Mouse (Mus musculus): ENCODE measurements around the gene Nrxn1. TPM values are rescaled to one million over a fixed set of nuclear protein-coding genes. Genes with fewer than 3 reads are reported as not detected.

The Nrxn1 gene
- total and polyA plus RNA-seq, 2 experiments: 2.9 to 13.9 TPM

DNA sequence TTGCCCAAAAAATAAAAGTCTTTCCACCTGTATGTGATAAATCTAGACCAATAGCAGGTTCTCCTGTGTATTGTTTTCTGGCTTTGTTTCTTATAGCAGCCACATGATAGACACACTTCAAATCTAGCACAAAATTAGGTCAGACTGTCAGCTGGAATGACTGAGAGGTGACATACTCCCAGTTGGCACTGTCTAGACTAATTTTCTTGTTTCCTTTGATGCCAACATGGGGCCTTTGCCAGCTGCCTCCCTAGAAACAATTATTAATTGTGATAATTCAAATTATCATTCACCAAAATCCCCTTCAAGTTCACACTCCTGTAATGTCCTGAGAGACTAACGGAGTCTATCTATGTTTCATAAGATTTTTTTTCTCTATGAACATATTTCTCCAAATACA, 673.3 kb downstream of the Nrxn1 start:
- Histone ChIP-seq H3K27me3 (ENCODE audit: control insufficient read depth, insufficient read depth, low read length) (no peaks in the 10 kb centered on the region), H3K36me3 (ENCODE audit: control insufficient read depth, insufficient read depth, low read length) (no peaks in the 10 kb centered on the region), H3K79me2 (ENCODE audit: control insufficient read depth, insufficient read depth, low read length) (no peaks in the 10 kb centered on the region), H3K4me3 (ENCODE audit: insufficient read depth, low read depth, low read length) (no peak overlapping the region), H3K4me1 (ENCODE audit: control insufficient read depth, insufficient read depth, low read length) (no peaks in the 10 kb centered on the region), H3K9ac (ENCODE audit: low read depth, low read length) (no peak overlapping the region), H3K27ac (replicated peaks; ENCODE audit: insufficient read depth, low read depth, low read length) (no peak overlapping the region)
- DNase-seq (ENCODE audit: extremely low read depth, low read depth, low spot score): no peak
- no peak for TF ChIP-seq POLR2A (IDR thresholded peaks at IDR 0.05; ENCODE audit: extremely low read depth, insufficient read depth, low read length)
- 85% methylated on average over 1 of the region's 1 CpGs for WGBS

DNA sequence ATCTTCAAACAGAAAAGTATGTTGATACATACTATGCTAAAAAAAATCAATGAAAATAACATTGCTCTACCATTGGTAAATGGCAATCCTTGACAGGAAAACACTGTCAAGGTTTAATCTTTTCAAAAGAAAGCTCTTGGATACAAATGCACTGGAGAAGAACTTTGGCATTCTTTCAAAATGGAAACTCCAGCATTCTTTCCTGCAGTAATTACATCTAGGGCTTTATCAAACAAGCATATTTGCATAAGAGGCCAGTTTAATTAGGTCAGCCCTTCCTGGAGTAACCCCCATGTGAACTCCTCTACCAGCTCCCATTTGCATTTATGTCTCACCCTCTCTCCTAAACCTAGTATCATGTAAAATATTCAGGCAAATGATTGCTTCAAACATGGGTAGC, 696.5 kb downstream of the Nrxn1 start:
- Histone ChIP-seq H3K36me3 (ENCODE audit: control insufficient read depth, insufficient read depth, low read length) (no peaks in the 10 kb centered on the region), H3K9ac (ENCODE audit: low read depth, low read length) (no peak overlapping the region), H3K27me3 (ENCODE audit: control insufficient read depth, insufficient read depth, low read length) (no peaks in the 10 kb centered on the region), H3K79me2 (ENCODE audit: control insufficient read depth, insufficient read depth, low read length) (no peaks in the 10 kb centered on the region), H3K27ac (replicated peaks; ENCODE audit: insufficient read depth, low read depth, low read length) (no peak overlapping the region), H3K4me1 (ENCODE audit: control insufficient read depth, insufficient read depth, low read length) (no peaks in the 10 kb centered on the region), H3K4me3 (ENCODE audit: insufficient read depth, low read depth, low read length) (no peak overlapping the region)
- no peak for DNase-seq (ENCODE audit: extremely low read depth, low read depth, low spot score)
- no peak for TF ChIP-seq CTCF (IDR thresholded peaks at IDR 0.05; ENCODE audit: low read depth, low read length)
- no peak for TF ChIP-seq POLR2A (IDR thresholded peaks at IDR 0.05; ENCODE audit: extremely low read depth, insufficient read depth, low read length)

DNA sequence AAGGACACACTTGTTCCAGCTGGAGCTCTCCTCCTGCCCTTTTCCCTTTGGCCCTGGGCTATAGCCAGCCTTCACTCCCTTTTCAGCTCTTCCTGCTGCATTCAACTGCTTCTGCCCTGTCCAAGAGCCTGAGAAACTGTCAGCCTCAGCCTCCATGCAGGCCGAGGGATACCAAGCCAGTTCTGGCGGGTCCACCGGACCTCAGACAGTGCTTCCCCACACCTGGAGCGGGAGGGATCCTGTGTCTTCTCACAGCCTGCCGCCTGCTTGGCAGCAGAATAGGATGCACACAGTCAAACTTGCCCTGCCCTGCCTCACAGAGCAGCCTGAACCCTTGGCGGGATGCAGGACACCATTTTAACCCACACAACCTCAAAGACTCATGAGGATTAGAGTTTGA, 698.3 kb downstream of the Nrxn1 start:
- TF ChIP-seq POLR2A (IDR thresholded peaks at IDR 0.05; ENCODE audit: extremely low read depth, insufficient read depth, low read length) (no peak), CTCF (IDR thresholded peaks at IDR 0.05; ENCODE audit: low read depth, low read length) (no peak)
- Histone ChIP-seq H3K27me3 (ENCODE audit: control insufficient read depth, insufficient read depth, low read length) (no peaks in the 10 kb centered on the region), H3K9ac (ENCODE audit: low read depth, low read length) (no peak overlapping the region), H3K36me3 (ENCODE audit: control insufficient read depth, insufficient read depth, low read length) (no peaks in the 10 kb centered on the region), H3K27ac (replicated peaks; ENCODE audit: insufficient read depth, low read depth, low read length) (no peak overlapping the region), H3K79me2 (ENCODE audit: control insufficient read depth, insufficient read depth, low read length) (no peaks in the 10 kb centered on the region), H3K4me3 (ENCODE audit: insufficient read depth, low read depth, low read length) (no peak overlapping the region), H3K4me1 (ENCODE audit: control insufficient read depth, insufficient read depth, low read length) (no peaks in the 10 kb centered on the region)
- 74% methylated on average over 6 of the region's 6 CpGs for WGBS
- no peak for DNase-seq (ENCODE audit: extremely low read depth, low read depth, low spot score)

DNA sequence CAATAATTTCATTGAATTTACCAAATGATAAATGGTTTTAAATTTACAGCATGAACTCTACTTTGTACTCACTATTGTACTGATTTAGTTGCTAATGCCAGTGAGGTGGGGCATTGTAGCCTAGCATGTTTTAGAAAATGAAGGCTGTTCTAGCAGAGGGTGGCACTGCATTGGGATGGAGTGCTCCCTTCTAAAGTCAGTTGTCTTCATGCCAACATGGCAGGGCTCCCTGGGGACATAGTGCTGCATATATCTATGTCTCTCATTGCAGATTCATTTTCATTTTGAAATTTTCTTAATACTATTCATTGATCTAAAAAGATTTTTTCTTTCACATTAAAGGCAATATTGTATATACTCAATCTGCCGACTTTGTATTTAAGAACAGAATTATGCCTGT, 700.1 kb downstream of the Nrxn1 start:
- no peak overlapping the region for H3K9ac ChIP-seq (ENCODE audit: low read depth, low read length)
- no peak overlapping the region for H3K4me3 ChIP-seq (ENCODE audit: insufficient read depth, low read depth, low read length)
- no peak overlapping the region for H3K27ac ChIP-seq (replicated peaks; ENCODE audit: insufficient read depth, low read depth, low read length)
- TF ChIP-seq POLR2A (IDR thresholded peaks at IDR 0.05; ENCODE audit: extremely low read depth, insufficient read depth, low read length) (no peak), CTCF (IDR thresholded peaks at IDR 0.05; ENCODE audit: low read depth, low read length) (no peak)
- no peaks in the 10 kb centered on the region for H3K27me3 ChIP-seq (ENCODE audit: control insufficient read depth, insufficient read depth, low read length)
- DNase-seq (ENCODE audit: extremely low read depth, low read depth, low spot score): no peak
- no peaks in the 10 kb centered on the region for H3K79me2 ChIP-seq (ENCODE audit: control insufficient read depth, insufficient read depth, low read length)
- 86% methylated on average over 1 of the region's 1 CpGs for WGBS
- no peaks in the 10 kb centered on the region for H3K36me3 ChIP-seq (ENCODE audit: control insufficient read depth, insufficient read depth, low read length)
- H3K4me1 ChIP-seq (ENCODE audit: control insufficient read depth, insufficient read depth, low read length): no peaks in the 10 kb centered on the region

DNA sequence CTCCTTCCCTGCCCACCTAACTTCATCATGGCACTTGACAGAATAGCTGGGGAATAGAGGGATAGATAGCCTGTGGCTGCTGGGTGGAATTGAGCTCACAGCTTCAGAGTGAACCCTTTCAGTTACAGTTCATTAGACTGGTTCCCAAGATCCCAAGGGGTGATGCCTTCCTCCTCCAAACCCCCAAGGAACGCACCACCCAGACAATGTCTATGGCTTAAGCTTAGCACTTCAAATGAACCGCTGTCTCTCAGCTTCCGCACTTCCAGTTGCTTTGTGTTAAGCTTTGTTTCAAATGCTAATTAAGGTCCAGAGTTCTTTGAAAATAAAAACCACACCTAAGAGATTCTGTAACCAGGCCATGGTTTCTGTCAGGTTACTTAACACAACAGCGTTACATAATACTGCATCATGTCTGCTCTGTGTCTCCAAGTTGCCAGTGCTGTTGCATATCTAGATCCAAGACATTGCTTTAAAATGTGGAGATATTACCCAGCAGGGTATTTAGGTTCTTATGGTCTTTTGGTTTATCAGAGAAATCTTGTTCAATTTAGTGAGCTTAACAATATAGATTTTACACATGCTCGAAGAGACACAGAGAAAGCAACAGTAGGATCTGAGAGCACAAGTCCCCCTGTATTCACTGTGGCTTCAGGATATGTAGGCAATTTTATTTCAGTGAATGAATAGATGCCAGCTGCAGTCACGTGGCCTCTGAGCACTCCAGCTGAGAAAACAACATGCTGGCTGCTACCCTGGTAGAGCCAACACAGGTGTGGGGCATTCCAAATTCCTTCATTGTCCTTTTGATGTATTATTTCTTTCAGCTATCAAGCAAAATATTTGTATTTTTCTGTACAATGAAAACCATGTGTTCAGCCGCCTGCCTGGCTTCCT, 702.3 kb downstream of the Nrxn1 start:
- no peak for TF ChIP-seq POLR2A (IDR thresholded peaks at IDR 0.05; ENCODE audit: extremely low read depth, insufficient read depth, low read length)
- no peak for TF ChIP-seq CTCF (IDR thresholded peaks at IDR 0.05; ENCODE audit: low read depth, low read length)
- DNase-seq (ENCODE audit: extremely low read depth, low read depth, low spot score): no peak
- Histone ChIP-seq H3K4me3 (ENCODE audit: insufficient read depth, low read depth, low read length) (no peak overlapping the region), H3K4me1 (ENCODE audit: control insufficient read depth, insufficient read depth, low read length) (no peaks in the 10 kb centered on the region), H3K27me3 (ENCODE audit: control insufficient read depth, insufficient read depth, low read length) (no peaks in the 10 kb centered on the region), H3K27ac (replicated peaks; ENCODE audit: insufficient read depth, low read depth, low read length) (no peak overlapping the region), H3K79me2 (ENCODE audit: control insufficient read depth, insufficient read depth, low read length) (no peaks in the 10 kb centered on the region), H3K9ac (ENCODE audit: low read depth, low read length) (no peak overlapping the region), H3K36me3 (ENCODE audit: control insufficient read depth, insufficient read depth, low read length) (no peaks in the 10 kb centered on the region)
- WGBS: 51% methylated on average over 7 of the region's 7 CpGs

DNA sequence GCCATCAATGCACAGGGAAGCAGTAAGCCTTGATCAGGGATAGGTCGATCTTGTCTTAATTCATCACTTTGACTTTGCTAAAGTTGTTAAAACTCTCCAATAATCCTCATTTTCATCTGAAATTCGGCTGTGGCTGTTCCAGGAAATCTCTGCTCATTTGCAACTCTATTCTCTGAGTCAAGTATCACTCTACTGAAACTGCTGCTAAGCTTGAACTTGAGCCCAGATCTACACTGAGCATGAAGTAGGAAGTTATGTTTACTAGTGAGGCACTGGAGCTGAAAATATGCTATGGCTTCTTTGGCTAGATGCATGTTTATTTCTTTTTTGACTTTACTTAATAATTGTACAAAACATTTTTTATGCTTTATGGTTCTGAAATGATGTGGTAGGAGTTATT, 708.0 kb downstream of the Nrxn1 start:
- Histone ChIP-seq H3K27me3 (ENCODE audit: control insufficient read depth, insufficient read depth, low read length) (no peaks in the 10 kb centered on the region), H3K4me1 (ENCODE audit: control insufficient read depth, insufficient read depth, low read length) (no peaks in the 10 kb centered on the region), H3K36me3 (ENCODE audit: control insufficient read depth, insufficient read depth, low read length) (no peaks in the 10 kb centered on the region), H3K27ac (replicated peaks; ENCODE audit: insufficient read depth, low read depth, low read length) (no peak overlapping the region), H3K9ac (ENCODE audit: low read depth, low read length) (no peak overlapping the region), H3K4me3 (ENCODE audit: insufficient read depth, low read depth, low read length) (no peak overlapping the region), H3K79me2 (ENCODE audit: control insufficient read depth, insufficient read depth, low read length) (no peaks in the 10 kb centered on the region)
- no peak for DNase-seq (ENCODE audit: extremely low read depth, low read depth, low spot score)
- WGBS: 52% methylated on average over 2 of the region's 2 CpGs
- TF ChIP-seq CTCF (IDR thresholded peaks at IDR 0.05; ENCODE audit: low read depth, low read length) (no peak), POLR2A (IDR thresholded peaks at IDR 0.05; ENCODE audit: extremely low read depth, insufficient read depth, low read length) (no peak)
